Mouse (Mus musculus) ovary, postnatal 10 days (tissue): ENCODE measurements at regions not wholly inside any gene's neighbourhood (a gene's known extent, or its start where the extent isn't known, plus 50 kb on each side); places are given as distances from the start of the nearest gene placed in this dataset.

Experiments used
- DNase-seq: peaks from one replicate; pipeline ENCODE4 v3.0.0; 2022; ENCODE audit warnings: low spot score

- no peak for DNase-seq
Measured at GRCm38 (mm10) chr1:184605666-184606065, 126.8 kb downstream of the Hlx start.

- DNase-seq, result no peak
Measured at GRCm38 (mm10) chr1:184603136-184603535, 129.3 kb downstream of the Hlx start.

GRCm38 (mm10) chr1:184595449-184595848 lies 137.0 kb downstream of the Hlx start:
- DNase-seq, result no peak

DNA sequence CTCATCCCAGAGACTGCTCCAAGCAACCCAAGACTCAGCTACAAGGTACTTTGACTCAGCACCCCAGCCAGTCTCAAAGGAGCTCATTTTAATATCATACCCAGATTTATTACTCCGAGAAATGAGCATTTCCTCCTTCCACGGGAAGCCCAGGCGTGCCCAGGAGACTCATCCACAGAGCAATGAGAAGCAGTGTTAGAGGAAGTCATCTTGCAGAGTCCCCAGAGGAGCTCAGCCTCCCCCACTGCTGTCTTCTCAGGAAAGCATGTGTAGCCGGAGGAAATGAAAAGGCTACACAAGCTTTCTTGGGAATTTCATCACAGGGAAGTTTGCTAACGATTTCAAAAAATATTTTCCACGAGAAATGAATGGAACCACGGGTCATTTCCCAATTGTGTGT lies 141.8 kb downstream of the Hlx start:
- no peak for DNase-seq

DNA sequence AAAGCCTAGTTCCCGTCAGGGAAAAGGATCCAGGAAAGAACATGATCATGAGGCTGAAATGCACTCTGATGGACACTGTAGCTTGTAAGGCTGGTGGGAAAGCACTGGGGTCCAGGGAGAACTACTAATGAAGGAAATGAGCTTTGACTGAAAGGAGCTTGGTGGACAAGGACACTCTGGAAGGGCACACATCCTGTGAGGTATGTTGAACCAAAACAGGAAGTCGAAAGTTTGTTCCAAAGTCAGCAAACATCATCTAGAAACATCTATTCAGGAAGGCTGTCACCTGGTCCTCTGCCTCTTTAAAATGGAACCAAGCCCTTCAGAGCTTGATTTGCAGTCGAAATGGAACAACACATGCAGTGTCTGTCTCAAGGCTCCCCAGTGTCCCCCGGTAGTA lies 143.1 kb downstream of the Hlx start:
- DNase-seq, result no peak

- no peak for DNase-seq
Measured at GRCm38 (mm10) chr1:184584505-184584874, 147.9 kb downstream of the Hlx start.

DNA sequence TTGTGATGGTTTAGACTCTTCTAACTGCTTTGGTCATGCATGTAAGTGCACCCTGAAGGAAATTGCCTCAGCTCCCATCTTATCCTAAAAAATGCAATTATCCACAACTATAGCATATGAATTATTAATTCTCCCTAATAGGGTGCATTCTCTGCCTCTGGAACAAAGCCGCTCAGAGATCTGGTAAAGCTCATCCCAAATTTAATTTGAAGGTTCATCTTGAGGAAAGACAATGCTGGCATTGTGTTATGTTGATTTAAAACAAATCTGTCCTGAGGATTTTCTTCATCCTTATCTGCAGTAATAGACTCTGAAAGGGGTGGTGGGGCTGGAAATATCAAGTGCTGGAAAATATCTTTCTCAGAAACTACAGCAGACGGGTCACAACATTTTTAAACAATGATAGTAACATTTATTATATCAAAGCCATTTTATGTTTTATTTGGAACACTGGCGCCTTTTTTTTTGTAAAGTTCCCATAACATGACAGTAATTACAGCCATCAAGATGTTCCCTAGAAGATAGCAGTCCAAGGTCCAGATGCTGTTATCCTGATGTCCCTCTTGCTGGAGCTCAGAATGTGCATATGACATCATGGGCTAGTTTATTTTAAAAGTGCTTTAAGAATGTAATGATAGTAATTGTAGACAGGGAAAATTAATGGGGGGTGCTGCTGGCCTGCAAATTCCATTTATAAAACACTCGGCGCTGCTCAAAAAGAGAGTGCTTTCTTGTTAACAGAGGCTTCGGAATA lies 148.5 kb downstream of the Hlx start:
- DNase-seq, result no peak

DNA sequence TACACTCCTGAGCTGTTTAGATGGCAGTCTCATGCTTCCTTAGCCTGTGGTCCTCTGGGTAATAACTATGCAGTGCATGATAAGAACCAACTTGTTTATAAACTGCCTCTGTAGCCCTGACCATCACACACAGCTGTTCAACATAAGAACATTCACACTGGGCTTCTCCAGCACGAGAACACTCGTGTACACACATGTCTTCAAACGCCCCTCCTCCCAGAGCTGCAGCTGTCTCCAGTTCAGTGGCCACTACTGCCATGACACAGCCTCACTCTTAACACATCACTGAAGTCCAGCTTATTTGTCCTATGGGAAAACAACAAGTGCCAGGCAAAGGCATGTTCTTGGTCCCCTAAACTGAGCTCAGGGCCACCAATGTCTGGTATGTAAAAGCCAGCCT lies 152.9 kb downstream of the Hlx start:
- DNase-seq, result no peak

DNA sequence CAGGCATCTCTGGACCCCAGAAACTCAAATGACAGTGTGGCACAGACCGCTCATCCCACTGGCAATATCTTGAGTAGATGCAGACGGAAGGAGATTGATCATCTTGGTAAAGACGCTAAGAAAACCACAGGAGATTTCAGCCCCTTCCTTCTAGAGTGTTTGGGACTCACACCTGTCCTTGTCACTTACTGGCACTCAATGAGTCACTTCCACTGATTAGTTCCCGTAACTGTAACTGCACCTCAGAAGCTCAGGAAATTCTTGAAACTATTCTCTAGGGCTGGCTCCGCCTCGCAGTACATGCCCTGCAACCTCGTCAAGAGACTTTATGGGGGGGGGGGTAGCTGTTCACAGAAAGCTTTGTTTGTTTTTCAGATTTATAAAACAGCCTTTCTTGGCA lies 155.9 kb downstream of the Hlx start:
- DNase-seq, result no peak

GRCm38 (mm10) chr1:184573325-184573724 lies 159.1 kb downstream of the Hlx start:
- no peak for DNase-seq

DNA sequence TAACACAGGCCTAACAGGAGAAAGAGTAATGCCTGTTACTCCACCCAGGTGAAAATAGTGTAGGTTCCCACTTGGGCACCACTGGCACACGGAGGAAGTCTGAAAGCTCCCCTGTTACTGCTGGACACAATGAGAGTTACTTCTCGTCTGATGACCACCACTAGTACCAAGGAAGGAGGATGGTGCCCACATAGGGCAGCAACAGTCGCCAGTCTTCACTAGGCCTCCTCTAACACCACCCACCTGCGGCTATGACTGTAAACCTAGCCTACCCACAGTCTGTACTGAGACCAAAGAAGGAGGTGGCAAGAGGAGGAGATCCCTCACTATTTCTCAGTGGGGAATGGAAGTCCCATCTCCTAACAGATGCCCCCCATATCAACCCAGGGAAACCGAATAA lies 161.7 kb downstream of the Hlx start:
- DNase-seq, result no peak

DNA sequence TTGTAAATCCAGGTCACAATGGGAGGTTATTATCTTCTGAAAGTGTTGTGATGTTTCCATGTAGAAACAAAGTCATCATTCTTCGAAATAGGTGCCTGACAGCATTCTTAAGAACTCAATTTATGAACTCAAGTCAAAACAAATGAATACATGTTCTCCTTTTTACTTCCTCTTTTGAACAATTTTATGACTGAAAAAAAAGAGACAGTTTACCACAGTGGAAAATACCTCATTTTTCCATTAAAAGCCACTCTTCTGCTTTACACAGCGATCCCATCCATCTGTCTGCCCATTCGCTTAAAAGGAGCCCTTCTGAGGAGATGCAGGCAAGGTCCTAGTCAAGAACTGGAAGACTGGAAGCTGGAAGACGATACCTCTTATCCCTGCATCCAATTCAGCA lies 169.5 kb downstream of the Hlx start:
- DNase-seq, result no peak

GRCm38 (mm10) chr1:184562239-184562638 lies 170.2 kb downstream of the Hlx start:
- no peak for DNase-seq

DNA sequence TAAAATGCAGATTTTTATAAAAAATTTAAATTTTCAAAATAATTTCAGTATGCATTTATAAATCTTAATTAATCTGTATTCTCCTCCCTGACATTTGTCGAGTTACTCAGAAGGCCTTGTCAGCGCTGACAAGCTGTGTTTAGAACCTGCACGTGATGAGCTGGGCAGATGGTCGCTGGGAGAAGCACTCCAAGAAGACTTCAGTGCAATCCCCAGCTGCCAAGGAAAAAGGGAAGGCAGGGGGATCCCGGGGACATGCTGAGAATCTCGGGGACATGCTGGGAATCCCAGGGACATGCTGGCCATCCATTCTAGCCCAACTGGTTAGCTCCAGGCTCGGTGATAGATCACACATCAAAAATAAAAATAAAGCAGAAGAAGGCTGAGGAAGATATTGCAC lies 172.9 kb downstream of the Hlx start:
- no peak for DNase-seq

- DNase-seq, result no peak
Measured at GRCm38 (mm10) chr1:184553791-184554190, 178.6 kb downstream of the Hlx start.

DNA sequence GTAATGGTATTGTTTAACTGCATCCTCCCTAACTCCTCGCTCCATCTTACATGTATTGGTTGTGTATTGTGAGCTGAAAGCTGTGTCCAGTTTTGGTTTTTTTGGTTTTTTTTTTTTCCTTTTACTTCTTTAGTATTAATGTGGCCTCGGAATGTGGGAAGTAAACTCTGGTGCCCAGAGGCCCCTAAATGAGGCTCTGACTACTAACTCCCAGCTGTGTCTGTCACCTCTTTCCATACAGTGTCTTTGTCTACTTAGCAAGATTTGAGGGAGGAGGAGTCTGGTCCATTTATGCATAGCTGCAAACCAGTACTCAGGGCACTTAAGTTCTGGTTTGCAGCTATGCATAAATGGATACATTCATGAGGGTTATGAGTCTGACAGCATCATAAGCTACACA lies 181.9 kb downstream of the Hlx start:
- DNase-seq, result no peak

GRCm38 (mm10) chr1:184547650-184548235 lies 184.7 kb downstream of the Hlx start:
- no peak for DNase-seq

DNA sequence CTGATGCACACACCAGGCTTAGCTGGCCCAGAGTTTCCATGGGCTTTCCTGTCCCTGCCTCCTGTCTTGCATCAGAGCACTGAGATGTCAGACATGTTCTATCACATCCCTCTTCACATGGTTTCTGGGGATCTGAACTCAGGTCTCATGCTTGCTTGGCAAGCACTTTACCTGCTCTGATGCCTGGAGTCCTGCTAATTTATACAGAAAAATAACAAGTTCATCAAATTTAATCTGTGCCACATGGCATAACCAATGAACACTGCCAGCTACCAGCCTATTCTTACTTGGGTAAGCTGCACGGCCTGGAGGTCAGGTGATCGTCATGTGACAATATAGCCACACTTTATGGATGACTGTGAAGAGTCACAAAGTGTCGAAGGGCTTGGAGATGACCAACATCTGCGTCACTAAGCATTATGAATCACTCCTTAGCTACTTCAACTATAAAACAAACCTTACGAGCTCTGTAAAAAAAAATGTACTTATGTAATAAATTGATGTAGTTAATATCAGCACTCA lies 186.2 kb downstream of the Hlx start:
- DNase-seq, result no peak

GRCm38 (mm10) chr1:184545111-184545510 lies 187.3 kb downstream of the Hlx start:
- DNase-seq, result no peak

GRCm38 (mm10) chr1:184542321-184543115 lies 189.9 kb downstream of the Hlx start:
- no peak for DNase-seq

DNA sequence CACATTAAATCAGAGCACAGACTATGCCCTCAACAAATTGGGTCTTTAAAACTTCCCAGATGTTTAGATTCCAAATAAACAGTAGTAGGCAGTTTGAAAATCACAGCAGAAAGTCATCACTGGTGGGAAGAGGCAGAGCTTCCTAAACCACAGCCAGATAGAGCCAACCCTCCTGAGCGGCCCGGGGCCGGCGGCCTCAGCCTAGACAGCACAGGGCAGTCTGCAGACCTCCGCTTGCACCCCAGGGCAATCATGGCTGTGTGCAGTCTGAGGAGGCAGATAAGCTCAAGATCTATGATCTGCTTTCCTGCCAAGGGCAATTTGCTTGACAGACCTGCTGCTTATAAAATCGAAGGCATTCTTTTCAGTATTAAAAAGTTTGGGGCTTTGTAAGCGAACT lies 192.6 kb downstream of the Hlx start:
- DNase-seq, result no peak

- DNase-seq, result no peak
Measured at GRCm38 (mm10) chr1:184536311-184537200, 195.9 kb downstream of the Hlx start.
